Mouse (Mus musculus): Measurements from ENCODE around the gene Vamp5.
A peak's percentile ranks its signal among the peaks of the same experiment; 100 is the strongest.

Vamp5 gene

DNA sequence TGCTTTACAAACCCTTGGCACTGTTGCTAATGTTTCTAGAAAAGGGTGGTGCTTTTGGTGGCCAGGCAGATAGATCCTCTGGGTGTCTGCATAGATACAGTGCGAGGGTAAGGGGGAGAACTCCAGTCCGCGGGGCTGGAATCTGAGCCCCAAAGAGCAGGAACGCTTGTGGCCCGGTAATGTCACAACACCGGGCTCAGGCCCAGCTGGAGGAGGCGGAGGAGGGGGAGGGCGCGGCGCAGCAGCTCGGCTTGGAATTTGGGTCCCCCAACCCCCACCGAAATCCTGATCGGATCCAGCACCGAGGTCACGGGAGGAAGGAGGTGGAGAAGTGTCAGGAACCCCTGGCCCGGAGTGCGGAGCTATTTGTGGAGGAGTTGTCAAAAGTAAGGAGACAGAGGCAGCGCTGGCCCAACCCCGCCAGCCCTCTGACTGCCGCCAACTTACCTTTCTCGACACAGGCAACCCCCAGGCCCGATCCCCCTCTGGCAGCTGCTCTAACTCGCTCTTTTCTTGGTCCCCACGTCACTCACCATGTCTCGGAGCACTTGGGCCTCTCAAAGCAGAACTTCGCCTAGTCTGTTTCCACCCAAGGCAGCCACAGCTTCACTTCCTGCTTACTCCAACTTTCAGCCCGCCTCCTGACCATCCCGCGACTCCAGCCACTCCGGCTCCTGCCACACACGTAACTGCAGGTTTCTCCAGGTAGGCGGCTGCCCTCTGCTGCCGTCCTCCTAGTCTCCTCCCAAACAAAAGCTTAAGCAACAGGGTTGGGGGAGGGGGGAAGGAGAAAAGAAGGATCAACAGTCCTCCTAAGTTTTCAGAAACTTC lies 9.9 kb upstream of the Vamp5 start, which contains the start of gene Vamp8:
Vamp8 (minus strand) TSS at position 763 of the 831 bp plus-strand sequence.
- peak; percentile 82 for DNase-seq (ENCODE audit: low read depth, low spot score)

DNA sequence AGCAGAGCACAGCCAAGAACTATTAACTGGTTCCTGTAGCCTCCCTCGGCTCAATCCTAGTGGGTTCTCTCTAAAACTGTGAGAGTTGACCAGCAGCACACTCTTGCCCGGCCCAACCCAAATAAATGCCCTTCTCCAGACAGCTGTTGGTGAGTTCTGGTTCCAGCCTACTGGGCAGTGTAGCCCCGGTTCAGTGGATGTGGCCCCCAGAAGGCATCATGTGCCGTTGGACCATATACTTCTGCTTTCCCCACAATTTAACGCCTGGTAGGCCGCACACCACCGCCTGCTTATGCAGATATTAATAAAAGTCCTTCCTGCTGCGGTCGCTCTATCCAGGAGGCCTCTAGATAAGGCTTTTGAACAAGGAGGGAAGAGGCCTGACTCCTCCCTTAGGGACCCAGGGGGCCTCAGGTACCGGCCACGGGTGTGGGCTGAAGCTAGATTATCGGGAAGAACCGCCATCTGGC lies 9.2 kb upstream of the Vamp5 start:
- DNase-seq (ENCODE audit: low read depth, low spot score), result peak; percentile 35

DNA sequence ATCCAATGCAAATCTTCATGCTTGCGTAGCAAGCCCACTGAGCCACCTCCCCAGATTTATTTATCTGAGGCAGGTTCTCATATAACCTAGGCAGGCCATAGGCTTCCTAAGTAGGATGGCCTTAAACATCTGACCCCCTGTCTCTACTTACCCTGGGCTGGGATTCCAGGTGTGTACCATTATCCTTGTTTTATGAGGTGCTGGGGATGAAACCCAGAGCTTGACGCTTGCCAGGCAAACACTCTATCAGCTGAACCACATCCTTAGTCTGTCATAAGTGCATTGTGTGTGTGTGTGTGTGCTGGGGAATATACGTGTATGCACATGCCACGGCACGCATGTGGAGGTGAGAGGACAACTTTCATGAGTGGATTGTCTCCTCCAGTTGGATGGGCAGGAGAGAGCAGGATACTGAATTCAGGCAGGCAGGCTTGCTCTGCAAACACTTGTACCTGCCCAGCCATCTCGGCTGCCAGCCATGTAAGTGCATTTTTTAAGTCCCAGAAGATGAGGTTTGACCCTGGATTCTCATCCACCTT lies 8.6 kb upstream of the Vamp5 start:
- DNase-seq (ENCODE audit: low read depth, low spot score), result no peak

DNA sequence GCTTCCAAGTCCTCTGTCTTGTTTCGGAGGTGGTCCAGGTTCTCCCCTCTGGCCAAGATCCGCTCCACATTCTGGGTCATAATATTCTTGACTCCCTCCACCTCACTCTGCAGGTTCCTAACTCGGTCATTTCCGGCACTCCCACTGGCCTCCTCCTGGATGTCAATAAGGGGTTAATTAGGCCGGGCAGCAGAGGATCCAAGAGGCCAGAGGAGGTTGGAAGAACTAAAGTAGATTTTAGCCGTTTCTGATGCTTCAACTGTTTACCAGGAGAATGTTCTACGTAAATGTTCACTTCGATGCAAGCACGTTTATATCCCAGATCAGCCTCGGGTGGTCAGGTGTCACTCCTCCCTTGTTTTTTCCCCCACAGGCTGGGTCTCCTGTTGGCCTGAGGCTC lies 8.0 kb upstream of the Vamp5 start:
- no peak for DNase-seq (ENCODE audit: low read depth, low spot score)

DNA sequence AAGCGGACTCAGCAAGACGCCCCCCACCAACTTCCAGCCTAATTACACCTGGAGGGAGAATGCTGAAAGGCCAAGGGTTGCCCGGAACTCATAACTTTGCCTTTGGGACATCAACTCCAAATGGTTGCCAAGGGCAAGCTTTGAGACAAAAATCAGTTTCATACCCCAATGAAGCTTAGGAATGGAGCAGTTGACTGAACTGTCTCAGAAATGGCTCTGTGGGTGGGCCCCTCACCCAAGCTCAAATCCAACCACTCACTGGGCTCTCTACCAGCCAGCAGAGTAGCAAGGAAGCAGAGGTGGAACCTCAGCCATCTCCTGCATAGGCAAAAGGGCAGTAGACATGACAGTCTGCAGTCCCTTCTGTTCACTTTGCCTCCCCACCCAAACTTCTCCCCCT lies 7.5 kb upstream of the Vamp5 start:
- DNase-seq (ENCODE audit: low read depth, low spot score), result no peak

DNA sequence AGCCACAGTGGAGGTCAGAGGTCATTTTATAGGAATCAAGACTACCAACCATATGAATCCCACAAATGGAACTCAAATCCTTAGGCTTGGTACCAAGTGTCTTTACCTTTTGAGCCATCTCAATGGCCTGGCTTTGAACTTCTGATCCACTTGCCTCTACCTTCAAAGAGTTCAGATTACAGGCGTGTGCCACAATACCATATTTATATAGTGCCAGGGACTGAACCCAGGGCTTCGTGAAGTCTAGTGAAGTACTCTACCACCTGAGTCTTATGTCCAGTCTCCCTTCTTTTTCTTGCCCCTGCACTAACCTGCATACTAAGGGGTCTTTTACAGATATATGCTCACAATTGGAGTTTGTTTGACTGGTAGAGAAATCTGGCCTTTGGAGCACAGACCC lies 6.3 kb upstream of the Vamp5 start:
- no peak for DNase-seq (ENCODE audit: low read depth, low spot score)

DNA sequence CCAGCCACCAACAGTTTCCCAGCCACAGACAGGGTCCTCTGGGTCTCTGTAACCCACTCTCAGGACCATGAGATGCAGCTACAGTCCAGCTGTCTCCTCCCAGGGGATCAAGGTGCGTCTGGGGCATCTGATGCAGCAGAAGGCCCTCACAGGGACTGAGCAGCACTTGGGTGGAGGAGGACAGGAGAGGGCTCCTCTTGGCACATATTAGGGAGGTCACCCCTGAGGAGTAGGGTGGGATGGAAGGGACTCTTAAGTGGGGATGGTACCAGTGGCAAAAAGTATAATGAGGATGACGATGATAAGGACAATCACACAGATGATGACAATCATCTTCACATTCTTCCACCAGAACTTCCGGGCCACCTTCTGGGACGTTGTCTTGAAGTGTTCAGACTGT lies 5.0 kb upstream of the Vamp5 start:
- no peak for DNase-seq (ENCODE audit: low read depth, low spot score)

DNA sequence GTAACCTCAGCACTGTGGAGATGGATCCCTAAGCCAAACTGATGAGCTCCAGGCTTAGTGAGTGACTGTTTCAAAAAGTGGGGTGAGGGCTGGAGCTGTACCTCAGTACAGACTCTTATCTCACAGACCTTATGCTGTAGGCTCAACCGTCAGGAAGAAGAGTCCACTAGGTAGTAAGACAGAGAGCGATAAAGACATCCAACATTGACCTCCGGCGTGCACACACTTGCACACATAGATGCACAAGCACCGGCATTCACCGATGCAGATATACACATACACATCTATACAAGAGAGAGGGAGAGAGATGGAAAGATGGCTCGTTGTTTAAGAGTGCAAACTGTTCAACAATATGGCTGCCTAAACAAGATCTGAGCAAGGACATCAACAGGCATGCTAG lies 3.7 kb upstream of the Vamp5 start:
- no peak for DNase-seq (ENCODE audit: low read depth, low spot score)

DNA sequence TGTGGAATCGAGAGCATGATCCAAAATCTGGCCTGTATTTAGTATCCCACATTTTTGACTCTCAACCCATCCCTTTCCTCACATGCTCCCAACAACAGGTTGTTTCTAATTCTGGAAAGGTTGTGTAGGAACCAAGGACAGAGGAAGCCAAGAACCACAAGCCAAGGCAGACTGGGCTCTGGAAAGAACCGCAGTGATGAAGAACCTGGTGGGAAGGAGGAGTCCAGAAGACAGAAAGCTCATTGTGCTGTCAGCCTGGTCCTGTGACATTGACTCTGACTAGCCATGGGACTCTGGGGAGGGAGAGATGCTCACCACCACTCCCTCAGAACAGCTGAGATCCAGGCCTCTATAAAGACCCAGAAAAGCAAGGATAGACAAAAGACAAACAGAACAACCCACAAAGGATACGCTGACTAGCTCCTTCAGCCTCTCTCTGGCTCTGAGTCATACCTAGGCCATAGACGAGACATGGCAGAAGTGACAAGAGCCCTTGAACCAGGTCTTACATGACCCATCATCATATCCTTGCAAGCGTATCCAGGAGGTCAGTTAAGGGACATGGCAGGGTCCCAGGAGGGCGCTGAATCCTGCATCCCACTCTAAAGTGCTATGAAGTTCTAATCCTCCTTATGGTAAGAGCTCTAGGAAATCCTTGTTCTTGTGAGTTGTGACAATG lies 3.0 kb upstream of the Vamp5 start:
- DNase-seq (ENCODE audit: low read depth, low spot score), result no peak

DNA sequence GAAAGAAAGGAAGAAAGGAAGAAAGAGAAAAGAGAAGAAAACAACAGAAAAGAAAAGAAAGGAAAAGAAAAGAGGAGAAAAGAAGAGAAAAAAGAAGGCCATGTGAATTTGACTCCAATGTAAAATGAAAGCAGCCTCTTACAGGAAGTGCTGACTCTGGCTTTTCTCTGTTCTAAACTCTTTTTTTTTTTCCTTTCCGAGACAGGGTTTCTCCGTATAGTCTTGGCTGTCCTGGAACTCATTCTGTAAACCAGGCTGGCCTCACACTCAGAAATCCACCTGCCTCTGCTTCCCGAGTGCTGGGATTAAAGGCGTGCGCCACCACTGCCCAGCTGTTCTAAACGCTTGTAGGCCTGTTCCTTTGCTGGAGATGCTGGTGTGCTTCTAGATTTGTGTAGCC lies 2.2 kb upstream of the Vamp5 start:
- DNase-seq (ENCODE audit: low read depth, low spot score), result no peak

DNA sequence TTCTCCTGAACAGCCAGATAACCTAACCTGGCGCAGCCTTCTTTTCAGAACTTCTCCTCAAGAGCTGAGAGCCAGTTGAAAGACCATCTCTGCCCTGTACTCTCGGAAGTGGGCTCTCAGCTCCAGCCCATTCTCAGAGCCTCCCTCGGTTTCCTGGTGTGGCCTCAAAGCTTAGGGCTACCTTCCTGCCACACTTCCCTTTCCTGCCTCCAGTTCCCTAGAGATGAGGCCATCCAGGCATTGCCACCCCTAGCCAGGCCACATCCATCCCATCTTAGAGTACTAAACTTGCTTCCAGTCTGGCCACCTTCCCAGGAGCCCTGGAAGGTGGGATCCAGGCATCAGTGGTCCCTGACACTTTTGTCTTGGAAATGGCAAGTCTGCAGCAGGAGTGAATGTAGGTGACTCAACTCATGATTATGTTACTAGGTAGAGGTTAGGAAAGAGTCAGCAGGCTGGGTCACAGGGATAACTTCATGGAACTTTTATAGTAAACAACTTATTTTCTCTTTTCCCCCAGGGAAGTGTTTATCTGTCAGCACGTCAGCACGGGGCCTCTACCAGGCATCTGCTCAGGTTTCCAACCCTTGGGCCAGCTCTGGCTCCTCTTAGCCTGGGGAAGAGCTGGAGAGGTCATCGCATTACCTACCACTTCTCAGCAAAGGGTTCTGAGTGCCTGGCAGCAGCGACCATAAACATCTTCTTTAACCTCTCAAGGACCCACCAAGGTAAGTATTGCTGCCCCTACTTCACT lies 714 bp downstream of the Vamp5 start:
- DNase-seq (ENCODE audit: low read depth, low spot score), result no peak

DNA sequence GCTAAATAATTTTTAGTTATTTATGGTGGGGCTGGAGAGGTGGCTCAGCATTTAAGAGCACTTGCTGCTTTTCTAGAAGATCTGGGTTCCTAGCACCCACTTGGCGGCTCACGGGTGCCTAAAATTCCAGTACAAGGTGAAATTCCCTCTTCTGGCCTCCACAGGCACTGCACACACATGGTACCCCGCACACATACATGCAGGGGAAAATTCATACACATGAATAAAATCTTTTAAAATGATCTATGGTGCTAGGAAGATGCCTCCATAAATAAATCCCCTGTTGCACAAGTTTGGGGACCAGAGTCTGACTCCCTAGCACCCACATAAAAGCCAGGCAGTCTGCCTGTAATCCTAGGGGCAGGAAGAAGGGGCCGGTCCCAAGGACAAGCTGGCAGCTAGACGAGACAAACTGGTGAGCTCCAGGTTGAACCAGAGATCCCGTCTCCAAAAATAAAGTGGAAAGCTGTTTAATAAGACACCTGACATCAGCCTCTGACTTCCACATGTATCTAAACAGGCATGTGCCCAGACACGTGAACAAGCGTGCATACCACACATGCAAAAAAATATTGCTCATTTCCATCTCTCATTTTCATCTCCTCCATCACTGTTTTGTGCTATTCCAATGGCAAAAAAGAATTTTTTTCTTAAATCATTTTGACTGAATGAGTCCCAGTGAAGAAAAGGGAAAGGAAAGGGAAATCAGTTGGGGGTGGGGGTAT lies 1.6 kb downstream of the Vamp5 start:
- DNase-seq (ENCODE audit: low read depth, low spot score), result no peak

DNA sequence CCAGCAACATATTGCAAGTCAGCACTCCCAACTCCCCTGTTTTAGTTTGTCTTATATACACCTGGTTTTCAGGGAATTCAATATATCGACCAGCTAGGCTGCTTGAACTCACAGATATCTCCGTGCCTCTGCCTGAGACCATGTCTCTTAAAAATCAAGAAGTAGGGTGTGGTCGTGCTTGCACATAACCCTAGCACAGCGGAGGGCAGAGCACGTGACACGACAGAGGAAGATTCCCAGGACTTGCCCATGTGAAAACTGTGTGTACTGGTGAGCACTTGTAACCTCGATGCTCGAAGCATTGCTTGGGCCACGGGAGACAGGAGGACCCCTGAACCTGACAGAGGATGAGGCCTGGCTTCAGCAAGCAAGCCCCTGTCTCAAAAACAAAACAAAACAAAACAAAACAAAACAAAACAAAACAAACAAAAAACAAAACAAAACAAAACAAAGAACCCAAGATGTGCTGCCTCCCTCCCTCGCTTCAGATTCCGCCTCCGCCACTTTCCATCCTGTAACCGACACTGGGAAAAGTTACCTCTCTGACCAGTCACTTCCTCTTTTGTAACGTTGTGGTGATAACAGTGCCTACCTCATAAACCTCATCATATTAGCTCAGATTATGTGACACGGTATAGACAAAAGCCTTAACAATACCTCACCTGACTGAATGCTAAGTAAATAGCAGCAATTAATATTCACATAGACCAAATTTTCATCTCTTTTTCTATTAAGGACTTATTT lies 5.3 kb downstream of the Vamp5 start:
- DNase-seq (ENCODE audit: low read depth, low spot score), result no peak

DNA sequence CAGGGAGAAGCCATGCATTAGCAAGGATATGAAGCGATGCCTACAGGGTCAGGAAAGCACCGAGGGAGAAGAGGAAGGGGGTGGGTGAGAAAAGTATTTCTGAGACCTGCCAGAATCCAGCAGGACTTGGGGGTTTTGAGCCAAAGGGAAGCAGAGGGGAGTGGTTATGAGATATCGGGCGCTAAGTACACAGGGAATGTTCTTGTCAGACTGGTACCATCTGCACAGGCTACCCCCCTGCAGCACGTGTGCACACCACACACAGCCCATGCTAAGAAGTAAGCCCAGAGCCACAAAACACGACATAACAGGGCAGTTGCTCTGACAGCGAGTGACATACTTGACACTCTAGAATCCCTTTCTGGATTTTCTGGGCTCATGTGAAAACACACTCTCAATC lies 6.1 kb downstream of the Vamp5 start:
- DNase-seq (ENCODE audit: low read depth, low spot score), result no peak

DNA sequence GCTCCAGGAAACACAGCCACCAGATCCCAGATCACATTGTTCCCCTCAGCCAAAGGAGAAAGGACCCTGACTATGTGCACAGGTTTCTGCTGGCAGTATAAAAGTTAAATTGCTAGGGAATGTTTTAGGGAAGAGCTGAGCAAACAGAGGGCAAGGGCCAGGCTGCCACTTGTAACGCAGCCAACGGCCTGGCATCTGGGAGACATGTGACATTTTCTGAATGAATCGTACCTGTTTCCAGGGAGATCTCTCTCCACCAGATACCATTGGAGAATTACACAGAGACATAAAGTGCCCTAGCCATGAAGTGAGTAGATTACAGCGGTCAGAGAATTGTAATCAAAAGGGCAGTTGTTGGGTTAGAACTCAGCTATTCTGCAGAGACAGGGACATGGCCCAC lies 7.1 kb downstream of the Vamp5 start:
- DNase-seq (ENCODE audit: low read depth, low spot score), result no peak

DNA sequence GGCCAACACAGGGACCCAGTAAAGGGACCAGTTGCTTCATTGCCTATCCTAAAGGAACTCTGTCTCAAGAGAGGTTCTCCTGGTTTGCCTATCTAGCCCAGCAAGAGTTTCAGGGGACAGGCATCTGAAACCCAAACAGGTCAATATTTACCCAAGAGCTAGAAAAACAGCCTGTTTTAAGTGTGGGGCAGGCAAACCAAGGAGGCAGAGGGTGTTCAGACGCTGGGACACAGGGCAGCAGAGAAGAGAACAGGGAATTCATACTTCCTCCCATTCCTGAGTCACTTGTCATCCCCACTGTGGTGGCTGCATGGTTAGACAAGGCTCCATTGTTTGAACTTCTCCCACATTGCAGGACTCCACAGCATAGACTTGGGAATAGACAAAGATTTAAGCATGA lies 8.7 kb downstream of the Vamp5 start:
- DNase-seq (ENCODE audit: low read depth, low spot score), result no peak

DNA sequence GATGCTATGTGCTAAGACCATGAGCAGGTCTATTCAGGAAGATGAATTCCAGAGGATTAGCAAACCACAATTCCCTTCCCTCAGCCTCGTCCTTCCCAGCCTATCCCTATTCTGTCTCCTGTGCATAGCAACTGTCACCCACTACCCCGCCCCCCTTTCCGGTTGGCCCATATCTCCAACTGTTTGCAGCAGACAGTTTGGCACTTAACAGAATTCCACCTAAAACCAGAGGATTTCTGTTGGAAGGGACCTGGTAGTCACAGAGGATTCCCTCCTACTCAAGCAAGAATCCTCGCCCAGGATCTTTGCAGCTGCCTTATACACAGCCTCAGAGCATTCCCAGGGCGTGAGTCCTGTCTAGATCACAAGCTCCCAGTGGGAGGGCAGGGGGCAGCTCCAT lies 9.1 kb downstream of the Vamp5 start:
- no peak for DNase-seq (ENCODE audit: low read depth, low spot score)

DNA sequence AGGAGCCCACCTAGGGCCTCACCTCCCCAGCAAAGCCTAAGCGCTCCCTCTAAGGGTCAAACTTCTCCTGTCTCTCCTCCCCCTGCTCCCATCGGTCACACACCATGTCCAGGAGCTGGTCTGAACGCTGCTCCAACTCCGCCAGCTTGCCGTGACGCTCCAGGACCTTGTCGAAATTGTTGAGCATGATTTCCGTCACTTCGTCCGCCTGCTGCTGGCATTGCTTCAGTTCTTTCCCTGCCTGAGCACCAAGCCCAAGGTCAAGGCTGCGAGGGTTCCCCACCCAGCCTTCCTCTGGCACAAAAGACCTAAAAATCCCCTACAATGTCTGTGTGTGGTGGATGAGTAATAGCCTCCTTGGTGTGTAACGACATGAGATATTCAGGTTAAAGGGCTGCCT lies 10.2 kb downstream of the Vamp5 start:
- DNase-seq (ENCODE audit: low read depth, low spot score), result no peak

DNA sequence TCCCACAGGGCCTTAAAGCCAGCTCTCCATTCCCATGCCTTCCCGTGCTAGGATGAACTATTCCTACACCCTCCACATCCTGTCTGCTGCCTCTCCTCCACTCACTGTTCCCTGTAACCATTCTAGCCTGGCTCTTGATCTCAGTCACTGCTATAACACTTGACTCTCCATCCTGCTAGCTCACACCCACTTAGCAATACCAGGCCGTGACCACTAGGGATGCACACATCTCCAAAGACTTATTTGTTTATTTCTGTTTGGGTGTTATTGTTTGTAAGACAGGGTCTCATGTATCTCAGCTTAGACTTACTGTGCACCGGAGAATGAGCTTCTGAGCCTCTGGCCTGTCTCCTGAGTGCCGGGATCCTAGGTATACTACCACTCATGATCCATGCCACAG lies 10.7 kb downstream of the Vamp5 start:
- DNase-seq (ENCODE audit: low read depth, low spot score), result peak; percentile 63

DNA sequence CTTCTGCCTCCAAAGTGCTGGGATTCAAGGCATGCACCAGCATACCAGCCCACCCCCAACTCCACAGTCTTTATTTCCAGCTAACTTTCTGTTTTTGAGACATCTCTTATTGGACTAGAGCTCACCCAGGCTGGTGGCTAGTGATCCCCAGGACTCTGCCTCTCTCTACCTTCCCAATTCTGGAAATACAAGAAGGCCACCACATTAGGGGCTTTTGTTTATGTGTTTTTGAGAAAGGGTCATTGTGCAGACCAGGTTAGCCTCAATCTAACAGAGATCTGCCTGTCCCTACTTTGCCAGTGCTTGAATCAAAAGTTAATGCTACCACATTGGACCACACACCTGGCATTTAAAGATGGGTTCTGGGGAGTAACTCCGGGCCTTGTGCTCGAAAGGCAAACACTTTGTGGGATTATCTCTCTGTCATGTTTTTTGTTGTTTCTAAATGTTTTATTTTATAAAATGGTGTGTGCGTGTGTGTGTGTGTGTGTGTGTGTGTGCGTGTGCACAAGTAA lies 12.8 kb downstream of the Vamp5 start:
- DNase-seq (ENCODE audit: low read depth, low spot score), result no peak
